Mouse (Mus musculus) forebrain, postnatal 0 days (tissue): ENCODE results near the gene Rbm44. TPM values are rescaled to one million over a fixed set of nuclear protein-coding genes. Genes with fewer than 3 reads are reported as not detected.

ENCODE experiments used
- ATAC-seq: fragments of 200-750 bp; cut with Nextera tagmentation; 2 replicates; pipeline ENCODE4 v1.8.0; 2017; ENCODE audit warnings: mild to moderate bottlenecking, moderate library complexity
- DNase-seq: peaks from one replicate; pipeline ENCODE4 v3.0.0-alpha.2; 2015
- H3K27ac ChIP-seq: fragments of 300-500 bp; sonication (generic); 2 replicates; pipeline ENCODE4 v1.5.1; 2014; ENCODE audit warnings: low read depth, mild to moderate bottlenecking, antibody characterized with exemption, low read length, moderate library complexity, mixed read lengths
- H3K27me3 ChIP-seq: fragments of 300-500 bp; sonication (generic); 2 replicates; pipeline ENCODE4 v1.6.1; 2014; ENCODE audit warnings: mild to moderate bottlenecking, low read length, mixed read lengths; ENCODE audit not compliant: insufficient read depth
- H3K36me3 ChIP-seq: fragments of 300-500 bp; sonication (generic); 2 replicates; pipeline ENCODE4 v1.6.1; 2014; ENCODE audit warnings: mild to moderate bottlenecking, moderate library complexity; ENCODE audit not compliant: insufficient read depth
- H3K4me1 ChIP-seq: fragments of 300-500 bp; sonication (generic); 2 replicates; pipeline ENCODE4 v1.6.1; 2014; ENCODE audit warnings: antibody characterized with exemption; ENCODE audit not compliant: insufficient read depth
- H3K4me2 ChIP-seq: fragments of 300-500 bp; sonication (generic); 2 replicates; pipeline ENCODE4 v1.6.1; 2014; ENCODE audit warnings: low read depth, mild to moderate bottlenecking, moderate library complexity
- H3K4me3 ChIP-seq: fragments of 300-500 bp; sonication (generic); 2 replicates; pipeline ENCODE4 v1.5.1; 2014; ENCODE audit warnings: low read depth, low read length, mixed read lengths
- H3K9ac ChIP-seq: fragments of 300-500 bp; sonication (generic); 2 replicates; pipeline ENCODE4 v1.6.1; 2014; ENCODE audit warnings: mild to moderate bottlenecking
- H3K9me3 ChIP-seq: fragments of 300-500 bp; sonication (generic); 2 replicates; pipeline ENCODE4 v1.6.1; 2016; ENCODE audit warnings: low read length
- CTCF ChIP-seq: sonication (generic); IDR thresholded peaks from 2 replicates; pipeline ENCODE4 v1.5.1; 2016; ENCODE audit warnings: antibody characterized with exemption, control low read depth, low read depth
- whole genome bisulfite sequencing: fragments of 180-500 bp; shearing (Covaris S2); extraction: QIAGEN DNeasy Blood & Tissue Kit; methylation state at CpG from one replicate; pipeline ENCODE4 v1.1.7; 2014; 5-methylcytosine and 5-hydroxymethylcytosine counted together
- polyA plus RNA-seq: library from polyadenylated mRNA; unstranded; fragments of >200 nt; fragmentation: Nextera tagmentation; extraction: Ambion mirVana; gene quantifications from 2 replicates; pipeline ENCODE4 v1.2.1, GENCODE M21; 2015
- total RNA-seq: library from RNA; depleted of rRNA; stranded (reverse); fragments of >200 nt; gene quantifications from 2 replicates; pipeline ENCODE4 v1.2.3, GENCODE M21; 2014

Rbm44 gene
- total and polyA plus RNA-seq, 2 experiments from 2014 or later: 0.11 to 0.29 TPM

DNA sequence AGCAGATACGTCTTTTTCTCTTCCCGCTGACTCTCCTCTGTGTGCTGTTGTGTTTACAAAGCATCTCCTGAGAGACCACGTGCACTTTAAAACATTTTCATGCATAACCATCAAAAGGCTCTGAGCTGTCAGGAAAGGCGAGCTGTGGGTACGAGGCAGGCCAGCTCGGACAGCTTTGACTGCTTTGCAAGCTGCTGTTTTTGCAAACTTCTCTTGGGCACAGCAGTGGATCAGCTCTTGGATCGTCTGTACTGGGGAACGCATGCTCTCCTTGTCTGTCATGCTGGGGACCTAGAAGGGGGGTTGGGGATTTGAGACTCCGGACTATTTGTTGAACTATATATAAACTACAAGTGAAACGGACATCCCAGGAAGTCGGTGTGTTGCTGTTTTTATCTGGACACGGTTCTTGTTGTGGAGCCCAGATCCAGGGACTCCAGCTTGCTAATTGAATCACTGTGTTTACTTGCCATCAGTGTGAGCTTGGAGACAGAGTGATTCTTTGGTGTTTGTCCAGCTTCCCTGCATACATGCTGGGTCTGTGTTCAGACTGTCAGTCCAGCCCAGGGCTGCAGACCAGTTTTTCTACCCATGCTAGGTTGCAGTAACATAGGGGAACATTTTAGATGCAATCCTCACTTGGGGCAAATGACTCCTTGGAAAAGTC lies 37.0 kb downstream of the Rbm44 start:
- no peaks in the 10 kb centered on the region for H3K9me3 ChIP-seq
- no peaks in the 10 kb centered on the region for H3K36me3 ChIP-seq
- H3K9ac ChIP-seq: no peak overlapping the region
- ATAC-seq (peak; percentile 72), DNase-seq (peak; percentile 37)
- H3K4me1 ChIP-seq: peaks cover 13% of the 10 kb centered on the region; the same call in 1 of the 2 replicates
- peak overlapping the region; percentile 52 for H3K27ac ChIP-seq
- H3K27me3 ChIP-seq: 0 out of 2 replicates have a peak, but pooled peaks cover 5% of the 10 kb centered on the region
- WGBS: 39% methylated on average over 12 of the region's 12 CpGs
- TF ChIP-seq CTCF: no peak
- 0 out of 2 replicates have a peak overlapping the region, but pooled peaks have one; percentile 74 for H3K4me2 ChIP-seq
- no peak overlapping the region for H3K4me3 ChIP-seq

DNA sequence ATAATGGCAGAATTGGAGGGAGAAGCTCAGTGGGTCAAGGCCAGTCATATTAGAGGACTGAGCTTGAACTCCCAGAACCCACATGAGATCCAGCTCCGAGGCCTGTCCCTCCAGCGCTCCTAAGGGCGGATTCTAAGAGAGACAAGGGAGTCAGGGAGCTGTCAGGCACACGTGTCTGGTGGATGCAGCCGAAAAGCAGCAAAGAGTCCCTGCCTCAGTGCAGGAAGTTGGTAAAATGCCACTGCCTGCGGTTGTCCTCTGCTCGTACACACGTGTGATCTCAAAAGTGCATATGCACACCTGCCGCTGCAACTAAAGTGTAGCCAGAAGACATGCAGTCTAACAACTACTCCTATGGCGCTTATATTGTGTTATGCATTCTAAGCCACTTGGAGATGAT lies 38.4 kb downstream of the Rbm44 start:
- no peak for ATAC-seq
- no peak for TF ChIP-seq CTCF

DNA sequence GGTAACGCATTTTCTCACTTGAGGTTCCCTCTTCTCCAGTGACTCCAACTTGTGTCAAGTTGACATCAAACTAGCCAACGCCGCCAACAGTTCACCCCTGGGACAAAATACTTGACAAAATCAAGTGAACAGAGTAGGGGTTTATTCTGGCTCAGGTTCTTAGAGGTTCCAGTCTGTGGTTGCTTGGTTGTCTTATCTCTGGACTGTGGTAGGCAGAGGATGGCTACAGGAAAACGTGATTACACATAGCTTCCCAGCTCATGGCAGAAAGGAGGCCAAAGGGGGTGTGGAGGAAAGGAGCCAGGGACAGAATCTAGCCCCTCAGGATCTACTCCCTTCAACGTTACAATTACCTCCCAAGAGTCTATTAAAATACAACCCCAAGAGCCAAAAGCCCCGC lies 41.8 kb downstream of the Rbm44 start:
- WGBS: 87% methylated on average over 6 of the region's 6 CpGs
- ATAC-seq: no peak
- Histone ChIP-seq H3K4me2 (no peak overlapping the region), H3K27ac (no peak overlapping the region), H3K36me3 (no peaks in the 10 kb centered on the region), H3K4me1 (peaks cover under 1% of the 10 kb centered on the region; the same call in 1 of the 2 replicates), H3K9me3 (no peaks in the 10 kb centered on the region), H3K4me3 (no peak overlapping the region), H3K27me3 (no peaks in the 10 kb centered on the region), H3K9ac (no peak overlapping the region)
- no peak for DNase-seq
- no peak for TF ChIP-seq CTCF

More for the DNA sequence above, 38.4 kb downstream of the Rbm44 start:
- H3K9me3 ChIP-seq: no peaks in the 10 kb centered on the region
- no peak overlapping the region for H3K27ac ChIP-seq
- DNase-seq: no peak
- H3K4me3 ChIP-seq: no peak overlapping the region
- H3K9ac ChIP-seq: no peak overlapping the region
- WGBS: 84% methylated on average over 10 of the region's 10 CpGs
- H3K4me1 ChIP-seq: peaks cover 13% of the 10 kb centered on the region; the same call in 1 of the 2 replicates
- 0 out of 2 replicates have a peak, but pooled peaks cover 5% of the 10 kb centered on the region for H3K27me3 ChIP-seq
- H3K4me2 ChIP-seq: no peak overlapping the region
- H3K36me3 ChIP-seq: no peaks in the 10 kb centered on the region

DNA sequence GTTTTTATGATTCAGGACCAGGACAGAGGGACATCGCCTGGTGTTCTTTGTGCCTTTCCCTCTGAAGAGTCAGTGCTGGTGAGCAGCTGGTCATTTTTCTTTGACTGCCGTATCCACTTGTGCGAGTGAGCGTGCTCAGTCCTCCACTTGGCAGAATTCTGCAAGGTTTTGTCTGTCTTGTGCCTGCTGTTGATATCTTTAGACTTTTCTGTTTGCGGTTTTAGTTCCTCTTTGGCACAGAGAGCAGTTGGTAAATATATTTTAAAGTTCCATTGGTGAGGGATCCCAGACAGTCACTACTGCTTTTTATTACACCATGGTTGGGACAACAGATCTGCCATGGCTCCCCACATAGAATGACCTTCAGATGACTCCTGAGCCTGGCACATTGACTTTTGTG lies 42.4 kb downstream of the Rbm44 start:
- WGBS: 89% methylated on average over 5 of the region's 5 CpGs
- no peak overlapping the region for H3K4me2 ChIP-seq
- no peaks in the 10 kb centered on the region for H3K9me3 ChIP-seq
- H3K4me1 ChIP-seq: no peaks in the 10 kb centered on the region
- no peak overlapping the region for H3K9ac ChIP-seq
- H3K27ac ChIP-seq: no peak overlapping the region
- DNase-seq (no peak), ATAC-seq (no peak)
- H3K36me3 ChIP-seq: no peaks in the 10 kb centered on the region
- no peak for TF ChIP-seq CTCF
- H3K4me3 ChIP-seq: no peak overlapping the region
- no peaks in the 10 kb centered on the region for H3K27me3 ChIP-seq

DNA sequence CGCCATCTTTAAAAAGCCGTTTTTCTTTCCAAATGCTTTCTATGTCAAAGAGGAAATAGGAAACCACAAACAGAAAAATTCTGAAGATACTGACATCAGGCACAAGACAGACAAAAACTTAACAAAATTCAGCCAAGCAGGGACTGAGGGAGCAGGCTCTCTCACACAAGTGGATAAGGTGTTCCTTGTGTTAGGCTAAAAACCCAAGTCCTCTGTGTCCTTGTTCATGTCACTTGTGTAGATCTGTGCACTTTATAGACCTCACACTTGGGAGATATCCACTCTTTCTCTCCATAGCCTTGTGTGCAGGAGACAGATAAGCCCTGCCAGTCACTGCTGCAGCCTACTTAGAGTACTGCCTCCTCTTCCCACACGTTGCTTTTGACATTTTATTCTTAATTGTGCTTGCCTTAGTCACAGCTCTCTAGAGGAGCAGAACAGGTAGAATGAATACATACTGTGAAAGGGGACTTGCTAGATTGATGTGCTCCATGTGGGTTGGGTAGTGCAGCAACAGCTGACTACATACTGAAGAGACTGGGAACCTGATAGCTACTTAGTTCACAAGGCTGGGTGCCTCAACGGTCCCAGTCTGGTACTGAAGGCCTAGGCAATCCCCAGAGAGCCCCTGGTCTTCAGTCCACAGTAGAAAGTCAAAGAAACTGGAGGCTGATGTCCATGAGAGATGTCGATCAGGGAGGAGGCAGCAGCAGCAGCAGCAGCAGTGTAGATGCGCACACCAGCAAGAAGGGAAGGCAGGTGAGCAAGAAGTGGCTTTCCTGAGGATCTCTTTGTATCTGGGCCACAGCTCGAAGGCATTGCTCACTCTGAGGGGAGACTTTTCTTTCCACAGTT lies 43.1 kb downstream of the Rbm44 start:
- Histone ChIP-seq H3K4me1 (no peaks in the 10 kb centered on the region), H3K4me3 (no peak overlapping the region), H3K36me3 (no peaks in the 10 kb centered on the region), H3K27me3 (no peaks in the 10 kb centered on the region), H3K9ac (no peak overlapping the region), H3K4me2 (no peak overlapping the region), H3K27ac (no peak overlapping the region), H3K9me3 (no peaks in the 10 kb centered on the region)
- WGBS: 89% methylated on average over 7 of the region's 7 CpGs
- no peak for TF ChIP-seq CTCF
- ATAC-seq (no peak), DNase-seq (no peak)

DNA sequence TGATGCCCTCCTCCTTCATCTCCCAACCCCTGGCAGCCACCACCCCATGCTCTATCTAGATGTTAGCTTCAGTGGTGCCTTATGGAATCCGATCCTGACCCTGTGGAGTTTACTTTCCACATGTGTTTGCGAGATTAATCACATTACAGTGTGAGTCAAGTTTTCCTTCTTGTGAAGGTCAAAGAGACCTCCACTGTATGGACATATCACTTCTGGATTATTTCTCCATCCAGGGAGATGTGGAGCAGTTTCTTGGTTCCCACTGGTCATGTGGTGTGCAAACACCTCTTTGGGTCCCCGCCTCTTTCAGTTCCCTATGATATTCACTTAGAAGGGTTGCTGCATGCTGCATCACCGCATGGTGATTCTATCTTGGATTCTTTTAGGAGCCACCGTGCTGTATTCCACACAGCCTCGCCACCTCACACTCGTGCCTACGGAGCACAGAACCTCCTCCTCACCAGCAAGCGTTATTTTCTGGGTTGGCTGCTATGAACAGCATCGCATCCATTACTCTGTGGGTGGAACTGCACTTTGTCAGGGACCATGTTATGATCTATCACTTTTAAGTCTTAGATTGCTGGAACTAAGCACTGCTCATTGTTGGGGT lies 44.1 kb downstream of the Rbm44 start:
- H3K9ac ChIP-seq: no peak overlapping the region
- no peaks in the 10 kb centered on the region for H3K27me3 ChIP-seq
- no peaks in the 10 kb centered on the region for H3K4me1 ChIP-seq
- 94% methylated on average over 10 of the region's 10 CpGs for WGBS
- H3K4me2 ChIP-seq: no peak overlapping the region
- no peak for TF ChIP-seq CTCF
- no peak overlapping the region for H3K27ac ChIP-seq
- no peak overlapping the region for H3K4me3 ChIP-seq
- no peak for DNase-seq
- no peaks in the 10 kb centered on the region for H3K36me3 ChIP-seq
- no peaks in the 10 kb centered on the region for H3K9me3 ChIP-seq
- no peak for ATAC-seq
